Mouse (Mus musculus) CH12.LX (cell line): ENCODE results near the gene Thap8. TPM values are rescaled to one million over a fixed set of nuclear protein-coding genes. Genes with fewer than 3 reads are reported as not detected.
A peak's percentile ranks its signal among the peaks of the same experiment; 100 is the strongest.

Experiments
- DNase-seq: peaks from one replicate; pipeline ENCODE4 v3.0.0-alpha.2; 2013; ENCODE audit errors: extremely low read depth
- H3K27ac ChIP-seq: 2 replicates; pipeline ENCODE4 v1.5.1; 2012; ENCODE audit warnings: low read depth, mild to moderate bottlenecking, control low read depth, moderate library complexity; ENCODE audit not compliant: insufficient read depth
- H3K27me3 ChIP-seq: replicated peaks from 2 replicates; pipeline ENCODE3; 2012; ENCODE audit warnings: inconsistent platforms
- H3K36me3 ChIP-seq, 2 experiments: replicated peaks in 1 of 2; 2 replicates each; pipeline versions ENCODE3 to v1.6.1; 2012; ENCODE audit warnings: inconsistent platforms in 1 of 2, low read length in 1 of 2, mild to moderate bottlenecking in 1 of 2, mixed read lengths in 1 of 2, moderate library complexity in 1 of 2; ENCODE audit not compliant: control insufficient read depth in 1 of 2, insufficient read depth in 1 of 2
- H3K4me1 ChIP-seq, 2 experiments: 2 replicates each; pipeline ENCODE4 v1.6.1; 2012; ENCODE audit warnings: inconsistent platforms in 1 of 2, moderate library complexity in 1 of 2; ENCODE audit not compliant: insufficient read depth in 2 of 2, control insufficient read depth in 1 of 2
- H3K4me2 ChIP-seq: 2 replicates; pipeline ENCODE4 v1.6.1; 2012; ENCODE audit warnings: low read depth, mild to moderate bottlenecking, control low read depth; ENCODE audit not compliant: poor library complexity, insufficient read depth, severe bottlenecking
- H3K4me3 ChIP-seq, 3 experiments: fragments of 150-350 bp in 1 of 3; sonication (generic) in 1 of 3; replicated peaks in 1 of 3; 2 replicates each; pipeline versions ENCODE3 to v1.5.1; 2011 to 2012; ENCODE audit warnings: low read depth in 2 of 3, low read length in 2 of 3, mild to moderate bottlenecking in 2 of 3, moderate library complexity in 2 of 3, control low read depth in 1 of 3, improper control_type of control experiment in 1 of 3, inconsistent platforms in 1 of 3, mixed read lengths in 1 of 3; ENCODE audit not compliant: poor library complexity in 1 of 3
- H3K79me2 ChIP-seq: replicated peaks from 2 replicates; pipeline ENCODE4 v1.6.1; 2012; ENCODE audit warnings: mild to moderate bottlenecking, moderate library complexity; ENCODE audit not compliant: control insufficient read depth, poor library complexity, insufficient read depth, severe bottlenecking; ENCODE audit errors: extremely low read depth
- H3K9ac ChIP-seq: 2 replicates; pipeline ENCODE4 v1.6.1; 2012; ENCODE audit warnings: low read depth, mild to moderate bottlenecking, control low read depth, moderate library complexity; ENCODE audit not compliant: insufficient read depth
- H3K9me3 ChIP-seq: replicated peaks from 2 replicates; pipeline ENCODE3; 2012; ENCODE audit warnings: low read length, inconsistent platforms, mixed read lengths
- BHLHE40 ChIP-seq: IDR thresholded peaks from 2 replicates; pipeline ENCODE4 v1.6.1; 2011; ENCODE audit warnings: mild to moderate bottlenecking, low read depth, low read length, improper control_type of control experiment
- CHD1 ChIP-seq: IDR thresholded peaks from 2 replicates; pipeline ENCODE4 v1.6.1; 2012; ENCODE audit warnings: low read depth, low read length, improper control_type of control experiment, inconsistent platforms
- CHD2 ChIP-seq: IDR thresholded peaks from 2 replicates; pipeline ENCODE4 v1.6.1; 2011; ENCODE audit warnings: low read length, improper control_type of control experiment
- CTCF ChIP-seq, 2 experiments: IDR thresholded peaks in 1 of 2; conservative IDR thresholded peaks in 1 of 2; 2 replicates each; pipeline ENCODE4 v1.5.1; 2011 to 2012; ENCODE audit warnings: low read depth in 2 of 2, low read length in 2 of 2, improper control_type of control experiment in 1 of 2, inconsistent platforms in 1 of 2, mild to moderate bottlenecking in 1 of 2, moderate library complexity in 1 of 2
- E2F4 ChIP-seq: IDR thresholded peaks from 2 replicates; pipeline ENCODE4 v1.6.1; 2011; ENCODE audit warnings: low read depth, low read length, improper control_type of control experiment; ENCODE audit not compliant: insufficient replicate concordance
- ELF1 ChIP-seq: IDR thresholded peaks from 2 replicates; pipeline ENCODE4 v1.6.1; 2014; ENCODE audit warnings: low read depth, mild to moderate bottlenecking, inconsistent platforms, low read length, improper control_type of control experiment
- EP300 ChIP-seq: IDR thresholded peaks from 2 replicates; pipeline ENCODE4 v1.6.1; 2011; ENCODE audit warnings: low read length, improper control_type of control experiment
- HCFC1 ChIP-seq: IDR thresholded peaks from 2 replicates; pipeline ENCODE4 v1.6.1; 2012; ENCODE audit warnings: low read depth, mild to moderate bottlenecking, inconsistent platforms, low read length, improper control_type of control experiment
- IRF4 ChIP-seq: IDR thresholded peaks from 2 replicates; pipeline ENCODE4 v1.6.1; 2014; ENCODE audit warnings: low read depth, mild to moderate bottlenecking, inconsistent platforms, low read length, improper control_type of control experiment
- JUN ChIP-seq: IDR thresholded peaks from 2 replicates; pipeline ENCODE4 v1.6.1; 2011; ENCODE audit warnings: low read depth, mild to moderate bottlenecking, low read length, improper control_type of control experiment, moderate library complexity; ENCODE audit not compliant: insufficient read depth
- KAT2A ChIP-seq: IDR thresholded peaks from 2 replicates; pipeline ENCODE4 v1.6.1; 2012; ENCODE audit warnings: low read length, improper control_type of control experiment, inconsistent platforms; ENCODE audit not compliant: insufficient replicate concordance
- MAFK ChIP-seq: IDR thresholded peaks from 2 replicates; pipeline ENCODE4 v1.6.1; 2011; ENCODE audit warnings: low read length, improper control_type of control experiment; ENCODE audit not compliant: insufficient replicate concordance
- MAX ChIP-seq: IDR thresholded peaks from 2 replicates; pipeline ENCODE4 v1.6.1; 2011; ENCODE audit warnings: low read length, improper control_type of control experiment
- MAZ ChIP-seq: IDR thresholded peaks from 2 replicates; pipeline ENCODE4 v1.6.1; 2012; ENCODE audit warnings: low read depth, mild to moderate bottlenecking, inconsistent platforms, low read length, improper control_type of control experiment, moderate library complexity
- MEF2A ChIP-seq: IDR thresholded peaks from 2 replicates; pipeline ENCODE4 v1.6.1; 2014; ENCODE audit warnings: low read depth, mild to moderate bottlenecking, inconsistent platforms, low read length, improper control_type of control experiment, borderline replicate concordance
- MXI1 ChIP-seq: IDR thresholded peaks from 2 replicates; pipeline ENCODE4 v1.6.1; 2011; ENCODE audit warnings: mild to moderate bottlenecking, low read depth, low read length, improper control_type of control experiment
- MYC ChIP-seq: IDR thresholded peaks from 2 replicates; pipeline ENCODE4 v1.6.1; 2011; ENCODE audit warnings: low read depth, mild to moderate bottlenecking, improper control_type of control experiment, low read length
- NELFE ChIP-seq: IDR thresholded peaks from 2 replicates; pipeline ENCODE4 v1.6.1; 2011; ENCODE audit warnings: low read depth, low read length, improper control_type of control experiment
- NRF1 ChIP-seq: IDR thresholded peaks from 2 replicates; pipeline ENCODE4 v1.6.1; 2014; ENCODE audit warnings: low read depth, mild to moderate bottlenecking, inconsistent platforms, low read length, improper control_type of control experiment, moderate library complexity
- PAX5 ChIP-seq: IDR thresholded peaks from 2 replicates; pipeline ENCODE4 v1.6.1; 2012; ENCODE audit warnings: low read length, inconsistent platforms, mixed read lengths
- POLR2A ChIP-seq: IDR thresholded peaks from 2 replicates; pipeline ENCODE4 v1.6.1; 2011; ENCODE audit warnings: low read depth, mild to moderate bottlenecking, improper control_type of control experiment, low read length
- POLR2AphosphoS2 ChIP-seq: IDR thresholded peaks from 2 replicates; pipeline ENCODE4 v1.6.1; 2011; ENCODE audit warnings: low read depth, low read length, improper control_type of control experiment
- RAD21 ChIP-seq: IDR thresholded peaks from 2 replicates; pipeline ENCODE4 v1.6.1; 2011; ENCODE audit warnings: low read depth, mild to moderate bottlenecking, low read length, improper control_type of control experiment, moderate library complexity
- RCOR1 ChIP-seq: conservative IDR thresholded peaks from 2 replicates; pipeline ENCODE4 v1.6.1; 2012; ENCODE audit warnings: low read depth, mild to moderate bottlenecking, inconsistent platforms, low read length, improper control_type of control experiment
- SIN3A ChIP-seq: IDR thresholded peaks from 2 replicates; pipeline ENCODE4 v1.6.1; 2012; ENCODE audit warnings: low read length, improper control_type of control experiment, inconsistent platforms
- SMC3 ChIP-seq: IDR thresholded peaks from 2 replicates; pipeline ENCODE4 v1.6.1; 2011; ENCODE audit warnings: low read depth, low read length, improper control_type of control experiment
- TBP ChIP-seq: conservative IDR thresholded peaks from 2 replicates; pipeline ENCODE4 v1.6.1; 2011; ENCODE audit warnings: low read depth, low read length, improper control_type of control experiment
- TCF12 ChIP-seq: IDR thresholded peaks from 2 replicates; pipeline ENCODE4 v1.6.1; 2014; ENCODE audit warnings: low read depth, mild to moderate bottlenecking, inconsistent platforms, low read length, improper control_type of control experiment
- UBTF ChIP-seq: IDR thresholded peaks from 2 replicates; pipeline ENCODE4 v1.6.1; 2012; ENCODE audit warnings: low read depth, mild to moderate bottlenecking, inconsistent platforms, low read length, improper control_type of control experiment, moderate library complexity
- USF1 ChIP-seq: IDR thresholded peaks from 2 replicates; pipeline ENCODE4 v1.6.1; 2014; ENCODE audit warnings: low read depth, mild to moderate bottlenecking, inconsistent platforms, low read length, improper control_type of control experiment
- ZC3H11A ChIP-seq: IDR thresholded peaks from 2 replicates; pipeline ENCODE4 v1.6.1; 2012; ENCODE audit warnings: low read depth, mild to moderate bottlenecking, inconsistent platforms, low read length, improper control_type of control experiment
- ZKSCAN1 ChIP-seq: IDR thresholded peaks from 2 replicates; pipeline ENCODE4 v1.6.1; 2012; ENCODE audit warnings: low read depth, inconsistent platforms, low read length, improper control_type of control experiment, borderline replicate concordance
- ZMIZ1 ChIP-seq: IDR thresholded peaks from 2 replicates; pipeline ENCODE4 v1.6.1; 2012; ENCODE audit warnings: low read depth, mild to moderate bottlenecking, inconsistent platforms, low read length, improper control_type of control experiment
- ZNF384 ChIP-seq: IDR thresholded peaks from 2 replicates; pipeline ENCODE4 v1.6.1; 2012; ENCODE audit warnings: low read depth, low read length, improper control_type of control experiment, inconsistent platforms
- dilution Hi-C: fragments of 300-500 bp; cut with MboI; formaldehyde crosslinking; loops from 2 replicates; pipeline ENCODE4 v1.14.3; 2020; ENCODE audit warnings: low sequenced_read_pairs; ENCODE audit not compliant: extremely low pct_unique_long_range_greater_than_20kb, extremely low pct_ligation_motif_present
- in situ Hi-C: fragments of 300-500 bp; cut with MboI; formaldehyde crosslinking; loops from 3 replicates; pipeline ENCODE4 v1.14.3; 2019; ENCODE audit warnings: low sequenced_read_pairs, low pct_ligation_motif_present, low pct_unique_long_range_greater_than_20kb, mixed read lengths
- polyA plus RNA-seq: library from polyadenylated mRNA; unstranded; fragments of >175 nt; gene quantifications from 2 replicates; pipeline ENCODE4 v1.2.1, GENCODE M21; 2012; ENCODE audit warnings: low read depth; ENCODE audit not compliant: insufficient read length
- total RNA-seq, 2 experiments: library from RNA; depleted of rRNA; stranded (reverse); fragments of 300-350 nt in 1 of 2; fragments of >200 nt in 1 of 2; gene quantifications; 2 replicates each; pipeline ENCODE4 v1.2.3; 2012 to 2014

The Thap8 gene
- total RNA-seq (2012; rRNA removed) (0.38 and 0.63 TPM in 2 replicates), total RNA-seq (2014; rRNA removed) (not detected in 2 replicates), polyA plus RNA-seq (0.23 TPM in 1 of 2 replicates, not detected in the other)

- in situ Hi-C loops (no loop called here), dilution Hi-C loops (no loop called here)
- TF ChIP-seq ZNF384 (no peak), BHLHE40 (no peak), CTCF (conservative IDR thresholded peaks at IDR 0.05 in 1 of 2, IDR thresholded peaks at IDR 0.05 in 1 of 2; ENCODE audit: low read depth in 2 of 2, low read length in 2 of 2) (no peak), IRF4 (0 out of 2 replicates have a peak, but pooled peaks have one; percentile 16), ELF1 (peak; percentile 84), EP300 (no peak), TCF12 (no peak; the same call in 1 of the 2 replicates), KAT2A (no peak), E2F4 (peak; percentile 77; the same call in 1 of the 2 replicates), MEF2A (no peak), SMC3 (no peak), NELFE (peak; percentile 67; the same call in 1 of the 2 replicates), RCOR1 (no peak), UBTF (no peak), MYC (no peak), MXI1 (no peak), USF1 (no peak), SIN3A (peak; percentile 72), POLR2AphosphoS2 (no peak), ZKSCAN1 (no peak), RAD21 (no peak), MAX (no peak), HCFC1 (no peak; the same call in 1 of the 2 replicates), TBP (peak; percentile 92), CHD2 (peak; percentile 88), MAZ (no peak), POLR2A (peak; percentile 72), NRF1 (no peak), MAFK (no peak), JUN (no peak), CHD1 (no peak), PAX5 (no peak), ZC3H11A (no peak), ZMIZ1 (no peak; the same call in 1 of the 2 replicates)
Observed at GRCm38 (mm10) chr7:30279951-30280669, at the start of gene Thap8, which contains the start of gene Wdr62. Gene Thap8 (plus strand): TSS chr7:30280094. Gene Wdr62 (minus strand): TSS chr7:30280419.

More at GRCm38 (mm10) chr7:30279951-30280669, at the start of gene Thap8, which contains the start of gene Wdr62:
- H3K4me3 ChIP-seq, result peak within 1 kb of the TSS; percentile 61 to 98 (median 76)
- H3K9ac ChIP-seq, result peak within 1 kb of the TSS; percentile 80
- H3K4me2 ChIP-seq, result peak within 1 kb of the TSS; percentile 83
- no peaks in the 10 kb centered on the region for H3K27me3 ChIP-seq
- H3K36me3 ChIP-seq, result peaks cover 0 to 14% of the 10 kb centered on the region in 2 experiments
- peaks cover 5% of the 10 kb centered on the region; the same call in 1 of the 2 replicates for H3K79me2 ChIP-seq
- H3K27ac ChIP-seq, result peak within 1 kb of the TSS; percentile 97
- no peaks in the 10 kb centered on the region for H3K9me3 ChIP-seq
- peak; percentile 96 for DNase-seq
- H3K4me1 ChIP-seq, result peaks cover 5 to 29% of the 10 kb centered on the region in 2 experiments
